Mouse (Mus musculus): ENCODE measurements around the gene Qrsl1.

The Qrsl1 gene

DNA sequence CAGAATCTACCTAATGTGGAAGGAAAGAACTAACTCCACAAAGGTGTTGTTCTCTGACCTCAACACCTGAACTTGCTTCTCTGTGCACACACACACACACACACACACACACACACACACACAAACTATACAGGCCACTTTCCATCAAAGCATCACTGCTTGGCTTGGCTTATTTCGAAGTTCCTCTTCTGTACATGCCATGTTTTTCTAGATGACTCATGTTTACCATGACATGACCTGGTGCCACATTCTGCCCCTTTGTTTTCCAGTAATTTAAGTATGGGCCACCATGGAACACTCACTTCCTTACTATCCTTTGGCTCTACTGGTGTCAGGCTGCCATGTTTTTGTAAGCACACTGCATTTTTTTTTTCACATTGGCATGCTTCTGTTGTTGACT, 30.1 kb downstream of the Qrsl1 start:
- in situ Hi-C loops (cut with MboI, MseI): no loop called here

DNA sequence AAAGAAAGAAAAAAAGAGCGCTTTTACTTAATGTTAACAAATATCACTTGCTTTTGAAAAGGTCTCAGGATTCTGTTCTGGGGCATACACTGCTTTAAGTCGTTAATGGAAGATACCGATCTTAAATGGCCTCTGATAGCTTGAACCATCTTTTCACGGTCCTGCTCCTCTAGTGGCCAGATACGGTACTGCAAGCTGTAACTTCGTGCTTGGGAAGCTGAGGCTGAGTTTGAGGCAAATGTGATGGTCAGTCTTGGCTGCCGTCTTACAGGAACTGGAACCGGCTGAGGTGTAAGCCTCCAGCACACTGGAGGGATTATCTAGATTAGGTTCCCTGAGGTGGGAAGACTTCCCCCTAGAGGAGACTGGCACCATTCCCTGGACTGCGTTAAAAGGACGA, 30.8 kb downstream of the Qrsl1 start:
- in situ Hi-C loops (cut with MboI, MseI): no loop called here

DNA sequence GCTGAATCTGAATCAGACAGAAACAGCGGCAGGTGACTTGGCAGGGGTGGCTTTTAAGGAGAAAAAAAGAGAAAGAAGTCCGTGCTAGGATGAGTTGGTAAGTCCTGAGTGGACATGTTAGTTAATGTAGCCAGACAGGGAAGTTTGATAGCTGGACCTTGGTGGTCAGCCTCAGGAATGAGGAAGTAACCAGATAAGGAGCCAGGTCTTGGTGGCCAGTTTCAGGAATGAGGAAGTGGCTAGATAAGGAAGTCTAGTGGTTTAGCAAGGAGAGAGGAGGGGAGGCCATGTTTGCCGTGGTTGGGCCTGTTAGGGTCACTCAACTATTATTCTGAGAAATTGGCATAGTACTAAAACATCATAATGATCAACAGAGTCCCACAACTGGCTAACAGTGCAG, 45.2 kb downstream of the Qrsl1 start:
- in situ Hi-C loops (cut with MboI, MseI): no loop called here

- in situ Hi-C loops (cut with MboI, MseI): no loop called here
Observed at GRCm38 (mm10) chr10:43855916-43856315, 45.6 kb downstream of the Qrsl1 start.

DNA sequence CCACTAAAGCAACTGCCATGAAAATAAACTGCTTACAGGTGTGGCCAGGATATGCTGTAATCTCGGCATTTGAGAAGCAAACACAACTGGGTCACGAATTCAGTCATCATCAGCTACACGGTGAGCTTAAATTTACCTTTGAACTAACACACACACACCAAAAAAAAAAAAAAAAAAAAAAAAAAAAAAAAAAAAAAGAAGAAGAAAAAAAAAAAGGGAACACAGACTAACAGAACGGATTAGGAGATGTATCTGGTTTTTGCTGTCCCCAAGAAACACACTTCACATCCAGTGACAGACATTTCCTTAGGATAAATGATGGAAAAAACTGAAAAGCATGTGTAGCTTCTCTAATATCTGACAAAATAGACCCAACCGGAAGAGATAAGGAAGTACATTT, 49.6 kb downstream of the Qrsl1 start:
- in situ Hi-C loops (cut with MboI, MseI): no loop called here

DNA sequence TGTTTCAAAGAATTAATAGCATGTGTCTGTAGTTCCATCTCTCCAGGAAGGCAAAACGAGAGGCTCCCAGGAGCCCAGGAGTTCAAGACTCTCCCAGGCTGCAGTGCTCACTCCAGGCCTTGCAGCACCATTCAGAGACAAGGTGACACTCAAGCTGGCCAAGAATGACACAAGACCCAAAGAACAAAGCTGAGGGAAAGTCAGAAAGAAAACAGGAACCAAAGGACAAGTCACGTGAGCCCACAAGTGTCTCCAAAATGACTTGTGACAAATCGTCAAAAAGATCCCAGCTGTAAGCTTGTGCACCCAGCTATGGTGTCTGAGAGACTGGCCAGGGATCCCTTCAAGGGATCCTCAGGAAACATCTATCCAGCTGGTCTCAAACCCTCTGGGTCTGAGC, 52.1 kb downstream of the Qrsl1 start:
- in situ Hi-C loops (cut with MboI, MseI): no loop called here

- in situ Hi-C loops (cut with MboI, MseI): no loop called here
Observed at GRCm38 (mm10) chr10:43846141-43846622, 55.4 kb downstream of the Qrsl1 start.

DNA sequence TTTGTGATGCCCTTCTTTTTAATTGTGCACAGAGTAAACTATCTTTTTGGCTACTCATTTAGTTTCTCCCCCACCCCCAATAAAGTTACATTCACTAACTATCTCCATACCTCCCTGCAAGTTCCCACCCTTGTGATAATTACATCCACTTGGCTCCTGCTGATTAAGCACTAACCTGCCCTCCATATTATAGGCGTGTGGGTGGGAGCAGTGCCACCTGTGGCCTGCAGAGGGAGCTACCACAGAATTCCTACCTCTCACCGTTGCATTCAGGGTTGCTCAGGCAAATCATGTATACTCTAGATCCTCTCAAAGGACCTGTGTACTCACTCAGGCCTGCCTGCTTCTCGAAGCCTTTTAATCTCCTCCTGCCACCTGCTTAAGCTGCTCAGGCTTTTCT, 56.1 kb downstream of the Qrsl1 start:
- in situ Hi-C loops (cut with MboI, MseI): no loop called here

GRCm38 (mm10) chr10:43841441-43841840, 60.1 kb downstream of the Qrsl1 start:
- in situ Hi-C loops (cut with MboI, MseI): no loop called here

- in situ Hi-C loops (cut with MboI, MseI): no loop called here
Observed at GRCm38 (mm10) chr10:43832868-43833267, 68.7 kb downstream of the Qrsl1 start.

DNA sequence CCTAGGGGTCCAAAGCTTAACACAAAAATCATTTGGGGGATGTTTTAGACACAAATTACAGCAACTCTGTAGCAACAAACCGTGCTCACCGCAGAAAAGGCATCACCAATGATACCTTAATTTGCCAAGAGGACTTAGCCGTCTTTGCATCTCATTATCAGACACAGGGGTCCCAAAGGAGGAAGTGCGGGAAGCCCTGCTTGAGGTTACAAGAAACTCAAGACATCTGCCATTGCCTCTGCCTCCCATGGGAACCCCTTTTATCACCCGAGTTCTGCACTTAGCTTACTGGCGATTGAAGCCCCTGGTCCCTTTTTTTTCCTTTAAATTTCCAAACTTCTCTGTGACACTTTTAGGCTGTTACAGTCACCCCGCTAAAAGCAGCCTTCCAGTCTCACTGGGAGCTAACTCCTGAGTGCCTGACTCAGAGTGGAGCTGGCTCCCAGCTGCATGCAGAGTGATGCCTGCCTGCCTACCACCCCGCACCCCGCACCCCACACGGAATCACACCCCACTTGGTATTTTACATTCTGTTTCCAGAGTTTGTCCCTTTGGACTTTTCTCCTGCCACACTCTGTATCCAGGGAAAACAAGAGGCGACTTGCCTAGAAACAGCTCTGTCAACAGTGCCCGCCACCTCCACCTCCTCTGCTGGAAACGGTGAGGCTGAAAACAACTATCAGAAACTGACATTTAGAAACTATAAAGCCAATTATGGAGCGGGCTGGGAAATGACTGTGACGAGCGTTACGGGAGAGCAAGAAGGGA, 71.1 kb downstream of the Qrsl1 start:
- in situ Hi-C loops (cut with MboI, MseI): no loop called here

- in situ Hi-C loops (cut with MboI, MseI): no loop called here
Observed at GRCm38 (mm10) chr10:43828686-43829015, 72.9 kb downstream of the Qrsl1 start.

DNA sequence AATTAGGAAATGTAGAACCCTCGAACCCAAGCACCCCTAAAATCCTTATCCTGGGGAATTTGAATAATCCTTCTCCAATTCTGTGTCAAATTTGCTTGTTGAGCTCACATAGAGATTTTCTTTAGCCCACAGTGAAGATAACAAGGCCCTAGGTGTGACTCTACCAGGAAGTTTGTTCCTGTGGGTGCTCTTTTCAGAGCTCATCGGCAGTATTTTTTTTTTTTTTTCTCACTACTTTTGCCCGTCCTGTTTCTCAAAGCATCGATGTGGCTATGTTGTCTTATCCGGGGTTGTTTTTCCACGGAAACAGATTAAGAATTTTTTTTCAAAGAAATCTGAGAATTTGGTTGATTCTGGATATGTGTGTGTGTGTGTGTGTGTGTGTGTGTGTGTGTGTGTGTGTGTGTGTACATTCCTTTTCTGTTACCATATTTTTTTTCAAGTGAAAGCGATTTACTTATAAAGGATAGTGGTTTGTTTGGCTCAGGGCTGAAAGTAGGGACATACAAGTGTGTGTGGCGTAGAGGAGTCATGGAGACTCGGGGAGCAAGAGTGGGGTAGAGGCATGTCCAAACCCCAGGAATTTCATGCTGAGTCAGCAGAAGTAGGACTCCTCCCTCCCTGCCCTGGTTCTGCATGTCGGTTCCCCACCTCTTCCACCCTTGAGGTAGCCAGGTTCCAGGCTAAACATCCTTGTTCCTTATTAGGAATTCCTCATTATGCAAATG, 73.4 kb downstream of the Qrsl1 start:
- in situ Hi-C loops (cut with MboI, MseI): no loop called here

- in situ Hi-C loops (cut with MboI, MseI): no loop called here
Observed at GRCm38 (mm10) chr10:43826773-43827621, 74.5 kb downstream of the Qrsl1 start.

DNA sequence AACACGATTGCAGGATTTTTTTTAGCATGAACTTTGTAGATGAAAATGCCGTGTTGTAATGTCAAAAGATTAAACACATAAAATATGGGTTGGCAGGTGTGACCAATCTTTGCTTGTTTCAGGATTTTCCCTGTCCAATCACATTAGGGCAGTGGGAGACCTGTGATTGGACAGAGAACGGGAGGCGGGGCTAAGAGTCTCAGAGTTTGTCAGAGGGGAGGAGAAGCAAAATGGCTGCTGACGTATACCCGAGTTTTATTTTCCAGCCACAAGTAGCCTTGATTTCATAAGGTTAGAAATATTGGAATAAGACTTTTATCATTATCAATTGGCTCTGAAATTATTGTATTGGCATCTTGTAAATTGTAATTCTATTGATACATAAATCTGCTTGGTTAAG, 75.8 kb downstream of the Qrsl1 start:
- in situ Hi-C loops (cut with MboI, MseI): no loop called here

DNA sequence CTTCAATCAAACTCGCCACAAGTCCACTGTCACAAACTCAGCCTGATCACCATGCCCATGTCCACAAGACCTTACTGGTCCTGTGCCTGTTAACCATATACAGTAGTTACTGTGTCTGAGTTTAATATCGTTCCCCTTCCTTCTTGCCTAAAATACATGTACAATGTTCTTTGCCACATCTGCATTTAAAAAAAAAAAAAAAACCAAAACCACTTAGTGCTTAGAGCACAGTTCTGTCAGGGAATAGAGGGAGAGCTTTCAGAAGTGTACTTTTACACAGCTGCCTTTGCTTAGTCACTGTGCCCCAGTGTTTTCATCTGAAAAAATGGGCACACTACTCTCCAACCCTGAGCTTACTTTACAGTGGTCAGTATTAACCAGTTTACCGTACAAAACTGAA, 76.8 kb downstream of the Qrsl1 start:
- in situ Hi-C loops (cut with MboI, MseI): no loop called here

Data from T-helper 17 cell (primary cell).